Mouse (Mus musculus): Measurements from ENCODE around the gene Ugt3a1. TPM values are rescaled to one million over a fixed set of nuclear protein-coding genes. Genes with fewer than 3 reads are reported as not detected.

Ugt3a1 gene
- total and polyA plus RNA-seq, 3 experiments = not detected

GRCm38 (mm10) chr15:9336616-9337015 lies 59.9 kb downstream of the Ugt3a1 start:
- Histone ChIP-seq H3K9me3 (replicated peaks; ENCODE audit: insufficient read depth, low read length) (no peaks in the 10 kb centered on the region), H3K4me3 (ENCODE audit: control insufficient read depth in 1 of 2, insufficient read depth in 1 of 2, low read depth in 2 of 2, low read length in 2 of 2) (no peak overlapping the region), H3K4me1 (ENCODE audit: control insufficient read depth in 1 of 2, insufficient read depth in 2 of 2, low read length in 2 of 2) (no peaks in the 10 kb centered on the region), H3K27me3 (ENCODE audit: control insufficient read depth in 1 of 2, insufficient read depth in 2 of 2, low read length in 2 of 2) (no peaks in the 10 kb centered on the region), H3K36me3 (ENCODE audit: control insufficient read depth in 1 of 2, insufficient read depth in 2 of 2, low read length in 2 of 2) (no peaks in the 10 kb centered on the region), H3K9ac (ENCODE audit: control insufficient read depth, low read depth, low read length, poor library complexity, severe bottlenecking) (no peak overlapping the region), H3K79me2 (ENCODE audit: control insufficient read depth, insufficient read depth, low read length, poor library complexity) (no peaks in the 10 kb centered on the region), H3K27ac (ENCODE audit: control insufficient read depth, low read depth, low read length) (no peak overlapping the region)
- no peak for DNase-seq (ENCODE audit: low read depth, low spot score)
- TF ChIP-seq UBTF (IDR thresholded peaks at IDR 0.05; ENCODE audit: borderline replicate concordance, insufficient read depth, low read depth, low read length) = no peak
- no peak for TF ChIP-seq MAX (IDR thresholded peaks at IDR 0.05; ENCODE audit: low read length)
- TF ChIP-seq EP300 (IDR thresholded peaks at IDR 0.05; ENCODE audit: low read depth in 1 of 2, low read length in 2 of 2) = no peak
- TF ChIP-seq CHD1 (IDR thresholded peaks at IDR 0.05; ENCODE audit: low read depth, low read length) = no peak
- no peak for TF ChIP-seq TAL1 (IDR thresholded peaks at IDR 0.05; ENCODE audit: low read length)
- no peak for TF ChIP-seq E2F4 (IDR thresholded peaks at IDR 0.05; ENCODE audit: borderline replicate concordance, low read depth, low read length)
- no peak for TF ChIP-seq MYB (IDR thresholded peaks at IDR 0.05; ENCODE audit: low read depth, low read length)
- TF ChIP-seq SMC3 (IDR thresholded peaks at IDR 0.05; ENCODE audit: low read depth, low read length) = no peak
- TF ChIP-seq MXI1 (IDR thresholded peaks at IDR 0.05; ENCODE audit: low read depth, low read length) = no peak
- no peak for TF ChIP-seq BHLHE40 (IDR thresholded peaks at IDR 0.05; ENCODE audit: borderline replicate concordance, low read depth, low read length)
- no peak for TF ChIP-seq POLR2A (IDR thresholded peaks at IDR 0.05; ENCODE audit: control insufficient read depth in 1 of 2, insufficient read depth in 1 of 2, low read depth in 1 of 2, low read length in 2 of 2, poor library complexity in 1 of 2)
- no peak for TF ChIP-seq ZNF384 (IDR thresholded peaks at IDR 0.05; ENCODE audit: low read depth, low read length)
- no peak for TF ChIP-seq ZKSCAN1 (IDR thresholded peaks at IDR 0.05; ENCODE audit: low read depth, low read length)
- no peak for TF ChIP-seq MAFK (IDR thresholded peaks at IDR 0.05; ENCODE audit: borderline replicate concordance, low read depth, low read length)
- TF ChIP-seq ZMIZ1 (IDR thresholded peaks at IDR 0.05; ENCODE audit: low read depth, low read length) = no peak
- no peak for TF ChIP-seq CHD2 (IDR thresholded peaks at IDR 0.05; ENCODE audit: low read length)
- no peak for TF ChIP-seq HCFC1 (IDR thresholded peaks at IDR 0.05; ENCODE audit: low read depth, low read length)
- TF ChIP-seq NRF1 (IDR thresholded peaks at IDR 0.05; ENCODE audit: insufficient read depth, low read depth, low read length, poor library complexity, severe bottlenecking) = no peak

- Histone ChIP-seq H3K27me3 (ENCODE audit: control insufficient read depth in 1 of 2, insufficient read depth in 2 of 2, low read length in 2 of 2) (no peaks in the 10 kb centered on the region), H3K79me2 (ENCODE audit: control insufficient read depth, insufficient read depth, low read length, poor library complexity) (no peaks in the 10 kb centered on the region), H3K36me3 (ENCODE audit: control insufficient read depth in 1 of 2, insufficient read depth in 2 of 2, low read length in 2 of 2) (no peaks in the 10 kb centered on the region), H3K4me1 (ENCODE audit: control insufficient read depth in 1 of 2, insufficient read depth in 2 of 2, low read length in 2 of 2) (no peaks in the 10 kb centered on the region), H3K9ac (ENCODE audit: control insufficient read depth, low read depth, low read length, poor library complexity, severe bottlenecking) (no peak overlapping the region), H3K4me3 (ENCODE audit: control insufficient read depth in 1 of 2, insufficient read depth in 1 of 2, low read depth in 2 of 2, low read length in 2 of 2) (no peak overlapping the region), H3K9me3 (replicated peaks; ENCODE audit: insufficient read depth, low read length) (no peaks in the 10 kb centered on the region), H3K27ac (ENCODE audit: control insufficient read depth, low read depth, low read length) (no peak overlapping the region)
- no peak for DNase-seq (ENCODE audit: low read depth, low spot score)
- no peak for TF ChIP-seq SIN3A (IDR thresholded peaks at IDR 0.05; ENCODE audit: low read length)
- TF ChIP-seq GATA1 (IDR thresholded peaks at IDR 0.05; ENCODE audit: low read depth, low read length) = no peak
- TF ChIP-seq MYB (IDR thresholded peaks at IDR 0.05; ENCODE audit: low read depth, low read length) = no peak
- TF ChIP-seq CTCF (IDR thresholded peaks at IDR 0.05 in 2 of 3, conservative IDR thresholded peaks at IDR 0.05 in 1 of 3; ENCODE audit: control insufficient read depth in 1 of 3, insufficient read depth in 1 of 3, low read depth in 2 of 3, low read length in 3 of 3, poor library complexity in 1 of 3, severe bottlenecking in 1 of 3) = no peak
- TF ChIP-seq POLR2A (IDR thresholded peaks at IDR 0.05; ENCODE audit: control insufficient read depth in 1 of 2, insufficient read depth in 1 of 2, low read depth in 1 of 2, low read length in 2 of 2, poor library complexity in 1 of 2) = no peak
- no peak for TF ChIP-seq MAFK (IDR thresholded peaks at IDR 0.05; ENCODE audit: borderline replicate concordance, low read depth, low read length)
- no peak for TF ChIP-seq EP300 (IDR thresholded peaks at IDR 0.05; ENCODE audit: low read depth in 1 of 2, low read length in 2 of 2)
- TF ChIP-seq MXI1 (IDR thresholded peaks at IDR 0.05; ENCODE audit: low read depth, low read length) = no peak
- no peak for TF ChIP-seq GABPA (IDR thresholded peaks at IDR 0.05; ENCODE audit: low read depth, low read length)
- no peak for TF ChIP-seq MYC (IDR thresholded peaks at IDR 0.05; ENCODE audit: low read depth, low read length)
- TF ChIP-seq NELFE (IDR thresholded peaks at IDR 0.05; ENCODE audit: low read depth, low read length) = no peak
- TF ChIP-seq USF2 (IDR thresholded peaks at IDR 0.05; ENCODE audit: borderline replicate concordance in 1 of 2, insufficient read depth in 1 of 2, low read depth in 1 of 2, low read length in 2 of 2) = no peak
- no peak for TF ChIP-seq RCOR1 (IDR thresholded peaks at IDR 0.05; ENCODE audit: low read depth, low read length)
- TF ChIP-seq MEF2A (IDR thresholded peaks at IDR 0.05; ENCODE audit: extremely low read depth, insufficient replicate concordance, low read depth, low read length, poor library complexity, severe bottlenecking) = no peak
- no peak for TF ChIP-seq HCFC1 (IDR thresholded peaks at IDR 0.05; ENCODE audit: low read depth, low read length)
- TF ChIP-seq ELF1 (IDR thresholded peaks at IDR 0.05; ENCODE audit: low read depth, low read length) = no peak
- no peak for TF ChIP-seq RAD21 (IDR thresholded peaks at IDR 0.05; ENCODE audit: low read depth, low read length)
- TF ChIP-seq ZNF384 (IDR thresholded peaks at IDR 0.05; ENCODE audit: low read depth, low read length) = no peak
- no peak for TF ChIP-seq ZKSCAN1 (IDR thresholded peaks at IDR 0.05; ENCODE audit: low read depth, low read length)
- TF ChIP-seq BHLHE40 (IDR thresholded peaks at IDR 0.05; ENCODE audit: borderline replicate concordance, low read depth, low read length) = no peak
Observed at GRCm38 (mm10) chr15:9337021-9337420, 60.3 kb downstream of the Ugt3a1 start.

All from MEL (cell line).